Mouse (Mus musculus) lung, postnatal 0 days (tissue): ENCODE data around the gene Sart1.
"Not testable (repeated sequence)": the region's sequence is repeated elsewhere in the genome, so short reads cannot be mapped to it uniquely, and the experiment has no call there.

ENCODE experiments used
- CTCF ChIP-seq: IDR thresholded peaks from 2 replicates; pipeline ENCODE4 v1.5.1; 2016; ENCODE audit warnings: antibody characterized with exemption, mild to moderate bottlenecking
- EP300 ChIP-seq: IDR thresholded peaks from 2 replicates; pipeline ENCODE4 v1.6.1; 2016; ENCODE audit warnings: antibody characterized with exemption, mild to moderate bottlenecking, control low read depth

DNA sequence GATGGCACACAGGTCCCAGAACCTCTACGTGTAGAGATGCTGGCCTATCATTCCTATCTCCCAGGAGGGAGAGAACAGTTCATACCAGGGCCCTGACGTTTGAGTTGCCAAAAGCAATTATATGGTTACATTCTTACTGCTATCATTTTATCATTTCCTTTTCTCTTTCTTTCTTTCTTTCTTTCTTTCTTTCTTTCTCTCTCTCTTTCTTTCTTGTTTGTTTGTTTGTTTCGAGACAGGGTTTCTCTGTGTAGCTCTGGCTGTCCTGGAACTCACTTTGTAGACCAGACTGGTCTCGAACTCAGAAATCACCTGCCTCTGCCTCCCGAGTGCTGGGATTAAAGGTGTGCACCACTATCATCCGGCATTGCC lies 39.0 kb downstream of the Sart1 start, which contains the start of gene Cst6:
- TF ChIP-seq EP300, CTCF: not testable (repeated sequence)
